Mouse (Mus musculus): ENCODE data around the gene Selenop.

The Selenop gene

GRCm38 (mm10) chr15:3271216-3271615 lies 2.9 kb downstream of the Selenop start:
- DNase-seq: peak; percentile 22 to 27

GRCm38 (mm10) chr15:3273191-3273590 lies 4.8 kb downstream of the Selenop start:
- no peak for DNase-seq

GRCm38 (mm10) chr15:3277391-3277790 lies 9.0 kb downstream of the Selenop start:
- DNase-seq: peak in 1 of 2 experiments; percentile 9

GRCm38 (mm10) chr15:3279242-3279641 lies 10.9 kb downstream of the Selenop start:
- DNase-seq: no peak

GRCm38 (mm10) chr15:3281216-3281615 lies 12.9 kb downstream of the Selenop start:
- no peak for DNase-seq

GRCm38 (mm10) chr15:3281737-3282136 lies 13.4 kb downstream of the Selenop start:
- no peak for DNase-seq

GRCm38 (mm10) chr15:3286032-3286431 lies 17.7 kb downstream of the Selenop start:
- no peak for DNase-seq

- DNase-seq: no peak
Observed at GRCm38 (mm10) chr15:3290435-3290834, 22.1 kb downstream of the Selenop start.

GRCm38 (mm10) chr15:3293477-3293876 lies 25.1 kb downstream of the Selenop start:
- DNase-seq: no peak

GRCm38 (mm10) chr15:3295986-3296385 lies 27.6 kb downstream of the Selenop start:
- DNase-seq: no peak

GRCm38 (mm10) chr15:3297615-3298014 lies 29.3 kb downstream of the Selenop start:
- DNase-seq: no peak

- no peak for DNase-seq
Observed at GRCm38 (mm10) chr15:3300361-3301100, 32.2 kb downstream of the Selenop start.

- DNase-seq: no peak
Observed at GRCm38 (mm10) chr15:3303426-3303825, 35.1 kb downstream of the Selenop start, which contains the start of gene Ccdc152. Gene Ccdc152 (minus strand): TSS chr15:3303526.

GRCm38 (mm10) chr15:3309856-3310255 lies 41.5 kb downstream of the Selenop start:
- DNase-seq: no peak

GRCm38 (mm10) chr15:3312937-3313336 lies 44.6 kb downstream of the Selenop start:
- DNase-seq: no peak

GRCm38 (mm10) chr15:3316617-3317016 lies 48.3 kb downstream of the Selenop start:
- no peak for DNase-seq

GRCm38 (mm10) chr15:3319929-3320328 lies 51.6 kb downstream of the Selenop start:
- DNase-seq: no peak

GRCm38 (mm10) chr15:3323041-3323440 lies 54.7 kb downstream of the Selenop start:
- no peak for DNase-seq
